Mouse (Mus musculus): ENCODE data around the gene Trak1.

GRCm38 (mm10) chr9:121511911-121512310, 214.6 kb downstream of the Trak1 start:
- TF ChIP-seq CTCF (IDR thresholded peaks at IDR 0.05; ENCODE audit: borderline replicate concordance, insufficient read depth, low read length) (no peak), POLR2A (IDR thresholded peaks at IDR 0.05; ENCODE audit: low read depth, low read length) (no peak)
